Mouse (Mus musculus) heart, adult 2 months (tissue): ENCODE results near the gene Plce1. TPM values are rescaled to one million over a fixed set of nuclear protein-coding genes. Genes with fewer than 3 reads are reported as not detected.

Experiments
- DNase-seq, 2 experiments: peaks; one replicate each; pipeline ENCODE4 v3.0.0; 2021
- H3K27ac ChIP-seq: fragments of 200-600 bp; 2 replicates; pipeline ENCODE4 v1.8.1; 2022
- H3K27me3 ChIP-seq: fragments of 200-500 bp; 2 replicates; pipeline ENCODE4 v1.6.1; 2012; ENCODE audit warnings: mild to moderate bottlenecking, low read length, inconsistent platforms, mixed read lengths; ENCODE audit not compliant: control insufficient read depth, insufficient read depth
- H3K36me3 ChIP-seq: fragments of 200-500 bp; 2 replicates; pipeline ENCODE4 v1.6.1; 2012; ENCODE audit warnings: low read length, inconsistent platforms; ENCODE audit not compliant: control insufficient read depth, insufficient read depth
- H3K4me1 ChIP-seq: fragments of 200-500 bp; 2 replicates; pipeline ENCODE4 v1.6.1; 2011; ENCODE audit warnings: low read length; ENCODE audit not compliant: control insufficient read depth, insufficient read depth
- H3K4me3 ChIP-seq: fragments of 200-600 bp; 2 replicates; pipeline ENCODE4 v1.8.1; 2022
- H3K79me2 ChIP-seq: fragments of 200-500 bp; replicated peaks from 2 replicates; pipeline ENCODE4 v1.6.1; 2012; ENCODE audit warnings: mild to moderate bottlenecking, inconsistent platforms, low read length, moderate library complexity, mixed read lengths; ENCODE audit not compliant: control insufficient read depth, insufficient read depth
- H3K9ac ChIP-seq: fragments of 200-500 bp; 2 replicates; pipeline ENCODE4 v1.6.1; 2012; ENCODE audit warnings: low read depth, mild to moderate bottlenecking, control low read depth, inconsistent platforms, low read length, mixed read lengths
- CTCF ChIP-seq: fragments of 200-600 bp; IDR thresholded peaks from 2 replicates; pipeline ENCODE4 v1.8.1; 2022; ENCODE audit warnings: antibody characterized with exemption, mild to moderate bottlenecking, moderate library complexity
- EP300 ChIP-seq: fragments of 200-500 bp; IDR thresholded peaks from 2 replicates; pipeline ENCODE4 v1.6.1; 2011; ENCODE audit warnings: low read depth, low read length, control low read depth; ENCODE audit not compliant: insufficient read depth
- POLR2A ChIP-seq: fragments of 200-500 bp; IDR thresholded peaks from 2 replicates; pipeline ENCODE4 v1.6.1; 2011; ENCODE audit warnings: mild to moderate bottlenecking, low read depth, low read length, control low read depth; ENCODE audit not compliant: insufficient read depth
- WGBS: fragments of 180-500 bp; shearing (Covaris S2); methylation state at CpG from one replicate; pipeline ENCODE4 v1.1.7; 2018; 5-methylcytosine and 5-hydroxymethylcytosine counted together
- intact Hi-C: fragments of 180-260 bp; cut with DNase I; formaldehyde crosslinking; loops from one replicate; pipeline ENCODE4 v1.15.1; 2025
- polyA plus RNA-seq: library from polyadenylated mRNA; depleted of rRNA; stranded (reverse); fragments of >200 nt; gene quantifications from 2 replicates; pipeline ENCODE4 v1.2.3, GENCODE M21; 2012
- total RNA-seq, 2 experiments: library from RNA; stranded (reverse); gene quantifications; 2 replicates each; pipeline ENCODE4 v1.2.3; 2021

Plce1 gene
- total and polyA plus RNA-seq, 3 experiments: 5.9 to 20.6 (median 18.7) TPM

- H3K4me1 ChIP-seq: peaks cover 5% of the 10 kb centered on the region
- no peaks in the 10 kb centered on the region for H3K27me3 ChIP-seq
- peak; percentile 40 to 49 for DNase-seq
- no peak for TF ChIP-seq EP300
- TF ChIP-seq CTCF: no peak
- no peak for TF ChIP-seq POLR2A
- intact Hi-C loops: no loop called here
- H3K79me2 ChIP-seq: no peaks in the 10 kb centered on the region
- peaks cover 5% of the 10 kb centered on the region for H3K36me3 ChIP-seq
- H3K4me3 ChIP-seq: no peak overlapping the region
- no peak overlapping the region for H3K9ac ChIP-seq
- peak overlapping the region; percentile 24; the same call in 1 of the 2 replicates for H3K27ac ChIP-seq
- 34% methylated on average over 10 of the region's 10 CpGs for WGBS
Measured at GRCm38 (mm10) chr19:38621546-38621945, 140.6 kb downstream of the Plce1 start.

- H3K9ac ChIP-seq: no peak overlapping the region
- H3K27ac ChIP-seq: peak overlapping the region; percentile 23; the same call in 1 of the 2 replicates
- H3K27me3 ChIP-seq: no peaks in the 10 kb centered on the region
- H3K79me2 ChIP-seq: no peaks in the 10 kb centered on the region
- WGBS: 66% methylated on average over 9 of the region's 9 CpGs
- no peak overlapping the region for H3K4me3 ChIP-seq
- no peak for DNase-seq
- TF ChIP-seq POLR2A (no peak), CTCF (no peak), EP300 (no peak)
- intact Hi-C loops: no loop called here
- no peaks in the 10 kb centered on the region; the same call in none of the 2 replicates for H3K36me3 ChIP-seq
- peaks cover 3% of the 10 kb centered on the region; the same call in 1 of the 2 replicates for H3K4me1 ChIP-seq
Measured at GRCm38 (mm10) chr19:38626246-38627015, 145.5 kb downstream of the Plce1 start.

GRCm38 (mm10) chr19:38627075-38627768 is 146.3 kb downstream of the Plce1 start:
- no peak for DNase-seq
- Histone ChIP-seq H3K27me3 (no peaks in the 10 kb centered on the region), H3K36me3 (no peaks in the 10 kb centered on the region; the same call in none of the 2 replicates), H3K79me2 (no peaks in the 10 kb centered on the region), H3K4me3 (no peak overlapping the region), H3K9ac (no peak overlapping the region), H3K27ac (no peak overlapping the region), H3K4me1 (peaks cover 3% of the 10 kb centered on the region; the same call in 1 of the 2 replicates)
- intact Hi-C loops: no loop called here
- 68% methylated on average over 9 of the region's 9 CpGs for WGBS
- TF ChIP-seq EP300: no peak
- no peak for TF ChIP-seq POLR2A
- TF ChIP-seq CTCF: no peak

- Histone ChIP-seq H3K27me3 (no peaks in the 10 kb centered on the region), H3K27ac (peak overlapping the region; percentile 42), H3K36me3 (no peaks in the 10 kb centered on the region), H3K4me3 (no peak overlapping the region), H3K79me2 (no peaks in the 10 kb centered on the region), H3K4me1 (peaks cover 1% of the 10 kb centered on the region; the same call in 1 of the 2 replicates), H3K9ac (no peak overlapping the region)
- intact Hi-C loops: loop anchor here (10.0 kb wide), 1 partner anchor 147 kb away; the partner anchor contains the start of gene Plce1
- 47% methylated on average over 3 of the region's 3 CpGs for WGBS
- no peak for TF ChIP-seq EP300
- DNase-seq: no peak
Measured at GRCm38 (mm10) chr19:38632251-38632650, 151.3 kb downstream of the Plce1 start.

GRCm38 (mm10) chr19:38633306-38633705 is 152.4 kb downstream of the Plce1 start:
- H3K27me3 ChIP-seq: no peaks in the 10 kb centered on the region
- H3K36me3 ChIP-seq: no peaks in the 10 kb centered on the region
- 0 out of 2 replicates have a peak, but pooled peaks cover 1% of the 10 kb centered on the region for H3K79me2 ChIP-seq
- H3K9ac ChIP-seq: no peak overlapping the region
- 58% methylated on average over 5 of the region's 5 CpGs for WGBS
- peaks cover 1% of the 10 kb centered on the region; the same call in 1 of the 2 replicates for H3K4me1 ChIP-seq
- no peak for DNase-seq
- no peak overlapping the region for H3K4me3 ChIP-seq
- no peak for TF ChIP-seq EP300
- no peak for TF ChIP-seq CTCF
- TF ChIP-seq POLR2A: no peak
- intact Hi-C loops: loop anchor here (10.0 kb wide), 1 partner anchor 149 kb away; the partner anchor contains the start of gene Plce1
- H3K27ac ChIP-seq: no peak overlapping the region

GRCm38 (mm10) chr19:38639050-38639449 is 158.1 kb downstream of the Plce1 start:
- H3K36me3 ChIP-seq: no peaks in the 10 kb centered on the region; the same call in 1 of the 2 replicates
- H3K4me3 ChIP-seq: no peak overlapping the region
- peaks cover 1% of the 10 kb centered on the region; the same call in 1 of the 2 replicates for H3K4me1 ChIP-seq
- no peak overlapping the region for H3K9ac ChIP-seq
- no peak for TF ChIP-seq POLR2A
- TF ChIP-seq EP300: no peak
- TF ChIP-seq CTCF: no peak
- intact Hi-C loops: loop anchor here (10.0 kb wide), 1 partner anchor 154 kb away; the partner anchor contains the start of gene Plce1
- no peak overlapping the region for H3K27ac ChIP-seq
- H3K79me2 ChIP-seq: 0 out of 2 replicates have a peak, but pooled peaks cover 2% of the 10 kb centered on the region
- WGBS: 74% methylated on average over 3 of the region's 3 CpGs
- no peaks in the 10 kb centered on the region for H3K27me3 ChIP-seq
- DNase-seq: no peak
